Mouse (Mus musculus) liver, embryonic 11.5 days (tissue): ENCODE measurements around the gene Oxct1. TPM values are rescaled to one million over a fixed set of nuclear protein-coding genes. Genes with fewer than 3 reads are reported as not detected.

Experiments used
- ATAC-seq: fragments of 200-750 bp; cut with Nextera tagmentation; replicated peaks from 2 replicates; pipeline ENCODE4 v1.8.0; 2017; ENCODE audit warnings: moderate number of reproducible peaks, mild to moderate bottlenecking, moderate TSS enrichment, moderate library complexity; ENCODE audit not compliant: low FRiP score
- DNase-seq: peaks from one replicate; pipeline ENCODE4 v3.0.0-alpha.2; 2017; ENCODE audit warnings: low spot score
- H3K27ac ChIP-seq: fragments of 300-500 bp; sonication (generic); 2 replicates; pipeline ENCODE4 v1.5.1; 2014; ENCODE audit warnings: mild to moderate bottlenecking, low read depth, low read length, control low read depth
- H3K27me3 ChIP-seq: fragments of 300-500 bp; sonication (generic); replicated peaks from 2 replicates; pipeline ENCODE4 v1.6.1; 2014; ENCODE audit warnings: low read length, mixed read lengths; ENCODE audit not compliant: control insufficient read depth, insufficient read depth
- H3K36me3 ChIP-seq: fragments of 300-500 bp; sonication (generic); 2 replicates; pipeline ENCODE4 v1.6.1; 2014; ENCODE audit warnings: mild to moderate bottlenecking, low read length, moderate library complexity, mixed read lengths; ENCODE audit not compliant: control insufficient read depth, insufficient read depth
- H3K4me1 ChIP-seq: fragments of 300-500 bp; sonication (generic); replicated peaks from 2 replicates; pipeline ENCODE4 v1.6.1; 2014; ENCODE audit warnings: low read length, mixed read lengths; ENCODE audit not compliant: control insufficient read depth, insufficient read depth
- H3K4me2 ChIP-seq: fragments of 300-500 bp; sonication (generic); 2 replicates; pipeline ENCODE4 v1.6.1; 2014; ENCODE audit warnings: mild to moderate bottlenecking, control low read depth, moderate library complexity
- H3K4me3 ChIP-seq: fragments of 300-500 bp; sonication (generic); 2 replicates; pipeline ENCODE4 v1.5.1; 2014; ENCODE audit warnings: low read depth, low read length, control low read depth
- H3K9ac ChIP-seq: fragments of 300-500 bp; sonication (generic); 2 replicates; pipeline ENCODE4 v1.6.1; 2014; ENCODE audit warnings: low read depth, low read length, control low read depth
- H3K9me3 ChIP-seq: fragments of 300-500 bp; sonication (generic); 2 replicates; pipeline ENCODE4 v1.6.1; 2016; ENCODE audit warnings: low read length, inconsistent platforms, mixed read lengths; ENCODE audit not compliant: control insufficient read depth
- WGBS: fragments of 180-500 bp; shearing (Covaris S2); extraction: QIAGEN DNeasy Blood & Tissue Kit; methylation state at CpG from one replicate; pipeline ENCODE4 v1.1.7; 2014; 5-methylcytosine and 5-hydroxymethylcytosine counted together
- polyA plus RNA-seq: library from polyadenylated mRNA; unstranded; fragments of >200 nt; fragmentation: Nextera tagmentation; extraction: Ambion mirVana; gene quantifications from 2 replicates; pipeline ENCODE4 v1.2.1, GENCODE M21; 2014

Gene Oxct1
- polyA plus RNA-seq, 1 experiment from 2014 or later = 64.8 TPM

- Histone ChIP-seq H3K4me2 (no peak overlapping the region), H3K36me3 (no peaks in the 10 kb centered on the region), H3K4me1 (no peaks in the 10 kb centered on the region), H3K9me3 (no peaks in the 10 kb centered on the region), H3K27me3 (no peaks in the 10 kb centered on the region), H3K27ac (no peak overlapping the region), H3K4me3 (no peak overlapping the region), H3K9ac (no peak overlapping the region)
- DNase-seq = no peak
- ATAC-seq = no peak
- WGBS = 69% methylated on average over 2 of the region's 2 CpGs
Measured at GRCm38 (mm10) chr15:4171600-4171999, 145.4 kb downstream of the Oxct1 start.

- ATAC-seq (no peak), DNase-seq (no peak)
- no peaks in the 10 kb centered on the region for H3K36me3 ChIP-seq
- no peak overlapping the region for H3K9ac ChIP-seq
- no peaks in the 10 kb centered on the region for H3K4me1 ChIP-seq
- H3K4me3 ChIP-seq = no peak overlapping the region
- no peak overlapping the region for H3K27ac ChIP-seq
- no peak overlapping the region for H3K4me2 ChIP-seq
- H3K9me3 ChIP-seq = no peaks in the 10 kb centered on the region
- no peaks in the 10 kb centered on the region for H3K27me3 ChIP-seq
Measured at GRCm38 (mm10) chr15:4197913-4198312, 171.7 kb downstream of the Oxct1 start.

Other genes starting within 250 kb of the Oxct1 start
- 3.9 and 5.1 TPM in 2 replicates for gene Fbxo4, start 46.8 kb upstream of the Oxct1 start, polyA plus RNA-seq
- 20.8 and 21.6 TPM in 2 replicates for gene AW549877, start 30.6 kb upstream of the Oxct1 start, polyA plus RNA-seq